ENCODE assay signal across 17 mouse cellular contexts in genomic region chr1:171540694-171541093, GRCm38 (mm10).
DNase-seq lines count a peak whose midpoint lies in the region.
"Had no signal": no experiment of that assay in that cellular context is flagged by ENCODE, and none has a peak within 500 bp of the region (broad histone marks: within the 10 kb centered on the region; RNA-seq: fewer than 3 reads in every experiment).

No protein-coding gene starts in this region.

- DNase-seq in A20 (ENCODE audit: low read depth, low spot score) (peak; percentile 77), MN1 (ENCODE audit: low spot score) (peak; percentile 56), R1 (ENCODE audit: low read depth, low spot score) (peak; percentile 61), adipocyte (ENCODE audit: low spot score) (no peak)
- no peak for DNase-seq in embryo, embryonic 9.5 days (ENCODE audit: extremely low spot score)
- no peak for DNase-seq in spleen, adult 18-20 months
- DNase-seq: adrenal gland, adult 2 months; adrenal gland, postnatal 10 days; adrenal gland, postnatal 25 days; cerebellum, adult 11 months; cerebellum, adult 18-20 months; cerebellum, adult 8-10 months; cerebellum, adult 9-11 months; cerebellum, postnatal 14 days; cerebellum, postnatal 36 days; embryo, embryonic 11 days; forebrain, postnatal 0 days had no signal

Comparison
In these comparisons a context has a peak if more than half of its experiments do, and no peak if none do; other contexts are left out.
1. DNase-seq: peak in A20 (single experiment), MN1 (single experiment) and R1 (single experiment); none in adipocyte (single experiment), embryo, embryonic 9.5 days (single experiment) and spleen, adult 18-20 months (0 of 2).